Mouse (Mus musculus) stomach, embryonic 16.5 days (tissue): ENCODE measurements around the gene 1600015I10Rik. TPM values are rescaled to one million over a fixed set of nuclear protein-coding genes. Genes with fewer than 3 reads are reported as not detected.

Source experiments
- ATAC-seq: fragments of 200-750 bp; cut with Nextera tagmentation; 2 replicates; pipeline ENCODE4 v1.8.0; 2017; ENCODE audit warnings: moderate number of reproducible peaks, moderate TSS enrichment; ENCODE audit not compliant: insufficient read depth, low FRiP score
- H3K27ac ChIP-seq: fragments of 300-500 bp; sonication (generic); 2 replicates; pipeline ENCODE4 v1.5.1; 2014; ENCODE audit warnings: low read length
- H3K27me3 ChIP-seq: fragments of 300-500 bp; sonication (generic); 2 replicates; pipeline ENCODE4 v1.6.1; 2014; ENCODE audit warnings: low read length, control low read depth, mixed read lengths; ENCODE audit not compliant: control insufficient read depth, insufficient read depth
- H3K36me3 ChIP-seq: fragments of 300-500 bp; sonication (generic); 2 replicates; pipeline ENCODE4 v1.6.1; 2014; ENCODE audit warnings: low read length; ENCODE audit not compliant: control insufficient read depth, insufficient read depth
- H3K4me1 ChIP-seq: fragments of 300-500 bp; sonication (generic); 2 replicates; pipeline ENCODE4 v1.6.1; 2014; ENCODE audit warnings: low read length, control low read depth, mixed read lengths; ENCODE audit not compliant: control insufficient read depth, insufficient read depth
- H3K4me2 ChIP-seq: fragments of 300-500 bp; sonication (generic); 2 replicates; pipeline ENCODE4 v1.6.1; 2014; ENCODE audit warnings: low read depth, low read length, mixed read lengths
- H3K4me3 ChIP-seq: fragments of 300-500 bp; sonication (generic); replicated peaks from 2 replicates; pipeline ENCODE4 v1.5.1; 2014; ENCODE audit warnings: mild to moderate bottlenecking, low read length
- H3K9ac ChIP-seq: fragments of 300-500 bp; sonication (generic); 2 replicates; pipeline ENCODE4 v1.6.1; 2014; ENCODE audit warnings: low read length
- H3K9me3 ChIP-seq: fragments of 300-500 bp; sonication (generic); replicated peaks from 2 replicates; pipeline ENCODE4 v1.6.1; 2016; ENCODE audit warnings: low read length, control low read depth; ENCODE audit not compliant: control insufficient read depth
- WGBS: fragments of 180-500 bp; shearing (Covaris S2); extraction: QIAGEN DNeasy Blood & Tissue Kit; methylation state at CpG from one replicate; pipeline ENCODE4 v1.1.7; 2014; 5-methylcytosine and 5-hydroxymethylcytosine counted together
- polyA plus RNA-seq: library from polyadenylated mRNA; unstranded; fragments of >200 nt; fragmentation: Nextera tagmentation; extraction: Ambion mirVana; gene quantifications from 2 replicates; pipeline ENCODE4 v1.2.1, GENCODE M21; 2015

1600015I10Rik gene
- polyA plus RNA-seq, 1 experiment from 2014 or later = not detected

- 92% methylated on average over 14 of the region's 14 CpGs for WGBS
- Histone ChIP-seq H3K27me3 (no peaks in the 10 kb centered on the region), H3K4me1 (no peaks in the 10 kb centered on the region), H3K4me3 (no peak overlapping the region), H3K9ac (no peak overlapping the region), H3K27ac (no peak overlapping the region), H3K4me2 (no peak overlapping the region), H3K9me3 (no peaks in the 10 kb centered on the region), H3K36me3 (no peaks in the 10 kb centered on the region)
- no peak for ATAC-seq
These were observed 23.3 kb upstream of the 1600015I10Rik start for GRCm38 (mm10) chr6:48906371-48906770.

DNA sequence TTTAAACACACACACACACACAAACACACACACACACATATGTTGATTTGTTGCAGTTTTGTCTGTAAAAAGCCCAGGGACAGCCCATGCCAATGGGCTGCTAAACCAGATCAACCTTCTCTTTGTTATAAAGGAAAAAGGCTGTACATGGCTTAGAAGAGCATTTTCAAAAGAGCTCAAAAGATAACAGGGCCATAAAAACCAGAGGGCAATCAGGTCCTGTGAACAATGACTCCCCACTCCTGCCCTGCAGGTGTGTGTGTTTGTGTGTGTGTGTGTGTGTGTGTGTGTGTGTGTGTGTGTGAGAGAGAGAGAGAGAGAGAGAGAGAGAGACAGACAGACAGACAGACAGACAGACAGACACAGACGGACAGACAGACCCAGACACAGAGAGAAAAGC lies 20.5 kb upstream of the 1600015I10Rik start:
- Histone ChIP-seq H3K27me3 (no peaks in the 10 kb centered on the region), H3K9ac (no peak overlapping the region), H3K9me3 (no peaks in the 10 kb centered on the region), H3K27ac (no peak overlapping the region), H3K4me1 (no peaks in the 10 kb centered on the region), H3K36me3 (no peaks in the 10 kb centered on the region), H3K4me2 (no peak overlapping the region), H3K4me3 (no peak overlapping the region)
- WGBS = 65% methylated on average over 1 of the region's 1 CpGs
- no peak for ATAC-seq

DNA sequence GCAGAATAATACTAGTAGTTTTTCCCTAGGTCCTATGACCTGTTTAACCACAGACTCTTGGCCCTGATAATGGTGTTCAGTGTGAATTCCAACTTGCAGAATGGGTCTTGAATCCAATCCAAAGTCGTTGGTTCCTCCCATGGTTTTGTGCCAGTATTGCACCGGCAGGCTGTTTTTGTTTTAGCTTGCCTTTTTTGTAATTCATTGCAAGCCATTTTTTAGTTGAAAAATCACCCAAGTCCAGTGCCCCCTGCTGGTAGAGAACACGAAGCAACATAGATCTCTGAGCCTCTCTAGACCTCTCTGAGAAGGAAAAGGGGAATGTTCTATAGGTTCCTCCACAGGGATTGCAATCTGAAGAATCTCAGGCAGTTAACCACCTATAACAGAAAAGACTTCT lies 17.7 kb upstream of the 1600015I10Rik start:
- no peaks in the 10 kb centered on the region for H3K36me3 ChIP-seq
- H3K4me3 ChIP-seq = no peak overlapping the region
- H3K4me1 ChIP-seq = no peaks in the 10 kb centered on the region
- WGBS = 35% methylated on average over 3 of the region's 3 CpGs
- H3K27ac ChIP-seq = no peak overlapping the region
- H3K9me3 ChIP-seq = no peaks in the 10 kb centered on the region
- no peak for ATAC-seq
- no peaks in the 10 kb centered on the region for H3K27me3 ChIP-seq
- H3K4me2 ChIP-seq = no peak overlapping the region
- no peak overlapping the region for H3K9ac ChIP-seq

GRCm38 (mm10) chr6:48913587-48913986 lies 16.1 kb upstream of the 1600015I10Rik start:
- H3K9me3 ChIP-seq = no peaks in the 10 kb centered on the region
- H3K4me1 ChIP-seq = no peaks in the 10 kb centered on the region
- H3K4me3 ChIP-seq = no peak overlapping the region
- H3K27me3 ChIP-seq = no peaks in the 10 kb centered on the region
- H3K36me3 ChIP-seq = no peaks in the 10 kb centered on the region
- WGBS = 98% methylated on average over 2 of the region's 2 CpGs
- H3K27ac ChIP-seq = no peak overlapping the region
- H3K4me2 ChIP-seq = no peak overlapping the region
- no peak for ATAC-seq
- H3K9ac ChIP-seq = no peak overlapping the region

DNA sequence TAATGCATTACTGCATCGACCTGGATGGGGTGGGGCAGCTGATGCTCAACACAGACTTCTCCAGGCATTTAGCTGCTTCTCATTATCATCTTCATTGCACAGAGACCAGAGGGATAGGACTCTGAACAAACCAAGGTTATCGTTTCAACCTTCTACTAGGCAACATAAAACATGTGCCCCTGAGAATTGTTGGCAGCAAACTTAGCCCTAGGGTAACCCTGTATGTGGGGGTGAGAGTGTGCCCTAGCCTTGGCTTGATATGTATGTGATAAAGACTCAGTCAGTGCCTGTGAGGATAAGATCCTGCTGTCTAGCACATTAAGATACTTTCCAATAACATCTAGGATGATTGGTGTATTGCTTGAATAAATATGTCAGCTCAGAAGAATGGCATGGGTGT lies 19.9 kb downstream of the 1600015I10Rik start:
- Histone ChIP-seq H3K36me3 (no peaks in the 10 kb centered on the region), H3K4me1 (no peaks in the 10 kb centered on the region), H3K27ac (no peak overlapping the region), H3K27me3 (no peaks in the 10 kb centered on the region), H3K9me3 (no peaks in the 10 kb centered on the region), H3K4me2 (no peak overlapping the region), H3K4me3 (no peak overlapping the region), H3K9ac (no peak overlapping the region)
- no peak for ATAC-seq
- WGBS = 74% methylated on average over 2 of the region's 2 CpGs

GRCm38 (mm10) chr6:48950676-48951075 lies 21.0 kb downstream of the 1600015I10Rik start:
- no peaks in the 10 kb centered on the region for H3K27me3 ChIP-seq
- whole genome bisulfite sequencing = 86% methylated on average over 5 of the region's 5 CpGs
- no peak for ATAC-seq

GRCm38 (mm10) chr6:48951630-48952029 lies 21.9 kb downstream of the 1600015I10Rik start:
- Histone ChIP-seq H3K27ac (no peak overlapping the region), H3K4me3 (no peak overlapping the region), H3K4me2 (no peak overlapping the region), H3K36me3 (no peaks in the 10 kb centered on the region), H3K9ac (no peak overlapping the region), H3K4me1 (no peaks in the 10 kb centered on the region), H3K27me3 (no peaks in the 10 kb centered on the region), H3K9me3 (no peaks in the 10 kb centered on the region)
- no peak for ATAC-seq
- 79% methylated on average over 6 of the region's 6 CpGs for whole genome bisulfite sequencing

More at GRCm38 (mm10) chr6:48950676-48951075, 21.0 kb downstream of the 1600015I10Rik start:
- H3K4me2 ChIP-seq = no peak overlapping the region
- H3K4me1 ChIP-seq = no peaks in the 10 kb centered on the region
- H3K9ac ChIP-seq = no peak overlapping the region
- H3K9me3 ChIP-seq = no peaks in the 10 kb centered on the region
- H3K27ac ChIP-seq = no peak overlapping the region
- H3K4me3 ChIP-seq = no peak overlapping the region
- no peaks in the 10 kb centered on the region for H3K36me3 ChIP-seq

DNA sequence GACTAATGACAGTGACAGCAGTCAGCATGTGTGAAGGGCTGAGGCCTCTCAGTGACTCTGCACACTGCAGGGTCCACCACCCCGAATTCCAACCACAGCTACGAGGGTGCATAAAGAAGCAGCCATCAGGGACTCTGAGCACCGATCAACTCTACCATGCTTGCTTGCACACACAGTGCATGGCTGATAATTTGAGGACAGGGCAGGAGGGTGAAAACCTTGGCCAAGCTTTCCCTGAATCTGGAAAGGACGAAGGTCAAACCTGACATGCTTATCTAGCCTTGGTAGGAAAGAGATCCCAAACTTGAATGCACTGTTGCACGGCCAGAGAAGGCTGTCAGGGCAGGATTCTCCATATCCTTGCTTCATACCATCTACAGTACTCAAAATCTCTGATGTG lies 23.5 kb downstream of the 1600015I10Rik start:
- no peaks in the 10 kb centered on the region for H3K9me3 ChIP-seq
- 79% methylated on average over 5 of the region's 5 CpGs for WGBS
- no peak overlapping the region for H3K4me2 ChIP-seq
- H3K36me3 ChIP-seq = no peaks in the 10 kb centered on the region
- no peak for ATAC-seq
- no peaks in the 10 kb centered on the region for H3K4me1 ChIP-seq
- H3K9ac ChIP-seq = no peak overlapping the region
- H3K27ac ChIP-seq = no peak overlapping the region
- H3K4me3 ChIP-seq = no peak overlapping the region
- H3K27me3 ChIP-seq = no peaks in the 10 kb centered on the region

DNA sequence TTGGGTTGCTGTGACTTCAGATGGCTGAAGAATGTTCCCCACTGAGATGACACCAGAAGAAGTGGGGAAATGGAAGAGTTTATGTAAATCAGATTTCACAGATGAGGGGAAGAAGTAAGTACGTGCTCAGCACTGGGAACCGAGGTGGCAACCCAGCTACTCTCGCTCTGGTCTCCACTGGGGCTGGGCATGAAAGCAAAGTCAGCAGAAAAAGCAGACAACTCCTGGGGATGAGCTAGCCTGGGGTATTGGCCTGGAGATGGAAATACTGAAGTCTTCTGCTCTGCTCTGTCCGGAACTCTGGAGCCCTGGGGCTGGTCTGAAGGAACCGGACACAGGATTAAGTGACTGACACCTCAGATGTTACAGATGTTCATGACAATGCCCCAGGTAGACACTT lies 24.5 kb downstream of the 1600015I10Rik start:
- Histone ChIP-seq H3K9ac (no peak overlapping the region), H3K27me3 (no peaks in the 10 kb centered on the region), H3K9me3 (no peaks in the 10 kb centered on the region), H3K4me3 (no peak overlapping the region), H3K36me3 (no peaks in the 10 kb centered on the region), H3K4me2 (no peak overlapping the region), H3K4me1 (no peaks in the 10 kb centered on the region), H3K27ac (no peak overlapping the region)
- no peak for ATAC-seq
- WGBS = 80% methylated on average over 5 of the region's 5 CpGs

GRCm38 (mm10) chr6:48954946-48955345 lies 25.3 kb downstream of the 1600015I10Rik start:
- no peak; the same call in 1 of the 2 replicates for ATAC-seq
- Histone ChIP-seq H3K4me2 (no peak overlapping the region), H3K36me3 (no peaks in the 10 kb centered on the region), H3K9ac (no peak overlapping the region), H3K27me3 (no peaks in the 10 kb centered on the region), H3K4me3 (no peak overlapping the region), H3K4me1 (no peaks in the 10 kb centered on the region), H3K27ac (no peak overlapping the region), H3K9me3 (no peaks in the 10 kb centered on the region)
- WGBS = 37% methylated on average over 1 of the region's 1 CpGs
